Mouse (Mus musculus) ES-Bruce4 (cell line): ENCODE results near the gene Wwc2.

Experiments used
- CTCF ChIP-seq: IDR thresholded peaks from one replicate; pipeline ENCODE4 v1.8.1; 2011; ENCODE audit warnings: low read depth, low read length
- EP300 ChIP-seq: IDR thresholded peaks from 2 replicates; pipeline ENCODE4 v1.6.1; 2011; ENCODE audit warnings: low read depth, low read length; ENCODE audit not compliant: insufficient read depth
- POLR2A ChIP-seq: IDR thresholded peaks from one replicate; pipeline ENCODE4 v1.8.1; 2011; ENCODE audit warnings: low read length; ENCODE audit not compliant: insufficient read depth

GRCm38 (mm10) chr8:47939933-47940870 is 50.5 kb downstream of the Wwc2 start:
- TF ChIP-seq CTCF = no peak
- TF ChIP-seq POLR2A = no peak
- TF ChIP-seq EP300 = no peak
